Mouse (Mus musculus) lung, adult 2 months (tissue): Measurements from ENCODE around the gene Gm42742. TPM values are rescaled to one million over a fixed set of nuclear protein-coding genes. Genes with fewer than 3 reads are reported as not detected.
A peak's percentile ranks its signal among the peaks of the same experiment; 100 is the strongest.

Source experiments
- DNase-seq: peaks from one replicate; pipeline ENCODE4 v3.0.0; 2022
- H3K4me1 ChIP-seq: fragments of 200-500 bp; 2 replicates; pipeline ENCODE4 v1.6.1; 2011; ENCODE audit warnings: low read length; ENCODE audit not compliant: control insufficient read depth, insufficient read depth
- H3K4me3 ChIP-seq: fragments of 200-500 bp; replicated peaks from 2 replicates; pipeline ENCODE3; 2011; ENCODE audit warnings: low read depth, mild to moderate bottlenecking, control low read depth, low read length; ENCODE audit errors: extremely low read depth
- CTCF ChIP-seq: fragments of 200-500 bp; IDR thresholded peaks from 2 replicates; pipeline ENCODE4 v1.5.1; 2011; ENCODE audit warnings: mild to moderate bottlenecking, low read length, control low read depth; ENCODE audit not compliant: insufficient read depth
- POLR2A ChIP-seq: fragments of 200-500 bp; IDR thresholded peaks from 2 replicates; pipeline ENCODE4 v1.6.1; 2011; ENCODE audit warnings: low read depth, mild to moderate bottlenecking, control low read depth, low read length, borderline replicate concordance; ENCODE audit errors: extremely low read depth
- WGBS: fragments of 180-500 bp; shearing (Covaris S2); methylation state at CpG from one replicate; pipeline ENCODE4 v1.1.7; 2018; 5-methylcytosine and 5-hydroxymethylcytosine counted together
- polyA plus RNA-seq: library from polyadenylated mRNA; depleted of rRNA; stranded (reverse); fragments of >200 nt; gene quantifications from 2 replicates; pipeline ENCODE4 v1.2.3, GENCODE M21; 2012; rRNA removed

Gm42742 gene
- polyA plus RNA-seq, 1 experiment, result 26.5 TPM

DNA sequence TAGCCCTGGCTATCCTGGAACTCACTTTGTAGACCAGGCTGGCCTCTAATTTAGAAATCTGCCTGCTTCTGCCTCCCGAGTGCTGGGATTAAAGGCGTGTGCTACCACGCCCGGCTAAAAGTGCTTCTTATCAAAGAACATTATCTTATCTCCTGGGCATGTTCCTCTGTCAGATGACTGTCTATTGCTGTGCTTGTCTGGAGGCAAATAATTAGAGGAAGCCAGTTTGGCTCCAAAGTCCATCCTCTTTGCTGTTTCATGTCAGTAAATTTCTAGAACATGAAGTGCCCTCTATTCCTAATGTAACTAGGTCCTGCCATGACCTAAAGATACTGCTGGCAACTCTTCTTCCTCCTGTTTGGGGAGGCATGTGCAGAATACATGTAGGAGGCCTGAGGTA, 38.8 kb downstream of the Gm42742 start:
- no peak for DNase-seq
- 61% methylated on average over 4 of the region's 4 CpGs for WGBS
- Histone ChIP-seq H3K4me1 (peaks cover 2% of the 10 kb centered on the region), H3K4me3 (no peak overlapping the region)
- TF ChIP-seq POLR2A (no peak), CTCF (no peak)

DNA sequence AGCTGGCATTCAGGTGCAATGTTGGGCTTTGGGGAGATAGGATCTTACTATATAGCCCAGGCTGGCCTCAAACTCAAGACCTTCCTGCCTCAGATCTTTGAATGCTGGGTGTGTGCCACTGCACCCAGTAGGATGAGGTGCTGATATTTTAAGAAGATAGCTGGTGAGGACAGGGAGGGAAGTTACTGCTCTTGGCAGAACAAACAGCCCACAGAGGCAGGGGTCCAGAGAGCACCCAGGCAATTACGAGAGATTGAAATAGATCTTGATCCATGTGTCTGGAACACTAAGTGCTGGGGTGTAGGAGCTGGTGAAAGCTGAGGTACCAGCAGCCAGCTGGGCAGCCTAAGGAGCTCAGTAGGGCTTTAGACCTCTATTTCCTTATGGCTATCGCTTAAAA, 39.3 kb downstream of the Gm42742 start:
- no peak for DNase-seq
- Histone ChIP-seq H3K4me3 (no peak overlapping the region), H3K4me1 (peaks cover 3% of the 10 kb centered on the region)
- no peak for TF ChIP-seq CTCF
- no peak for TF ChIP-seq POLR2A
- 88% methylated on average over 2 of the region's 2 CpGs for WGBS

DNA sequence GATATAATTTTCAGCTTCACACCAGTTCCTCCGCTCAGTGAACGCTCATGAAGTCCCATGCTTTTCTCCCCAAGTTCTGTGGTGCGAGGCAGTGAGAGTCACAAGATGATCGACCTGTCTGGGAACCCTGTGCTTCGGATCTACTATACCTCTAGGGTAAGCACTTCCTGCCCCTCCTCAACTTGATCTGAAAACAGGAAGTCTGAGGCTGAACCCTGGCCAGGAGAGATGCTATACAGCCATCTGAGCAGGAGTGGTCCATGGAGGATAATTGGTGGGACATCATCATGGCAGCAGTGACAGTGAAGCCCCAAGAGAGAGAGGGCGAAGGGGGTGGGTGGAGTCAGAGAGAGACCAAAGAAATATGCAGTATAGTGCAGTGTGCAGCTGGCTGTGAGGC, 42.1 kb downstream of the Gm42742 start:
- 82% methylated on average over 6 of the region's 6 CpGs for WGBS
- peaks cover 3% of the 10 kb centered on the region for H3K4me1 ChIP-seq
- no peak for DNase-seq
- H3K4me3 ChIP-seq, result no peak overlapping the region
- no peak for TF ChIP-seq CTCF
- TF ChIP-seq POLR2A, result no peak

DNA sequence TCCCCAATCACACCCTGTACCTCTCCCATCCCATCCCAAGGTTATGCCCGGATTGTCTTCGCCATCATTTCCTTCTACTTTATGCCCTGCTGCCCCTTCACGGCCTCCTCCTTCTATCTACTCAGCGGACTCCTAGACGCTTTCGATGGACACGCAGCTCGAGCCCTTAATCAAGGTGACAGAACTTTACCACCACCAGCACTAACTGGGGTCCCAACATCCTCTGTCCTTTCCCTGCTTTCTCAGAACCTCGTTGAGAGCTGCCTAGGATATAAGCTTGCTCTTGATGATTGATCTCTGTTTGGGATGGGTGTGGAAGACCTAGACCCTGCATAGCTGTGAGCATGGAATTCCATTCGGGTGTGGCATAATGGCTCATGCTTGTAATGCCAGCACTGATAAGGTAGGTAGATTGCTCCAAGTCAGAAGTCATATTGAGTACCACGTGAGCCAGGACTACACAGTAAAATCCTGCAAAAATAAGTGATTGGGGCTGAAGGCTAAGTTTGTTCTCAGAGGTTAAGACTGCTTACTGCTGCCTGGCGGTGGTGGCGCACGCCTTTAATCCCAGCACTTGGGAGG, 43.9 kb downstream of the Gm42742 start:
- 22% methylated on average over 14 of the region's 14 CpGs for WGBS
- TF ChIP-seq CTCF, result no peak
- no peak for TF ChIP-seq POLR2A
- DNase-seq, result peak; percentile 39
- H3K4me1 ChIP-seq, result peaks cover 3% of the 10 kb centered on the region
- peak overlapping the region; percentile 72 for H3K4me3 ChIP-seq

DNA sequence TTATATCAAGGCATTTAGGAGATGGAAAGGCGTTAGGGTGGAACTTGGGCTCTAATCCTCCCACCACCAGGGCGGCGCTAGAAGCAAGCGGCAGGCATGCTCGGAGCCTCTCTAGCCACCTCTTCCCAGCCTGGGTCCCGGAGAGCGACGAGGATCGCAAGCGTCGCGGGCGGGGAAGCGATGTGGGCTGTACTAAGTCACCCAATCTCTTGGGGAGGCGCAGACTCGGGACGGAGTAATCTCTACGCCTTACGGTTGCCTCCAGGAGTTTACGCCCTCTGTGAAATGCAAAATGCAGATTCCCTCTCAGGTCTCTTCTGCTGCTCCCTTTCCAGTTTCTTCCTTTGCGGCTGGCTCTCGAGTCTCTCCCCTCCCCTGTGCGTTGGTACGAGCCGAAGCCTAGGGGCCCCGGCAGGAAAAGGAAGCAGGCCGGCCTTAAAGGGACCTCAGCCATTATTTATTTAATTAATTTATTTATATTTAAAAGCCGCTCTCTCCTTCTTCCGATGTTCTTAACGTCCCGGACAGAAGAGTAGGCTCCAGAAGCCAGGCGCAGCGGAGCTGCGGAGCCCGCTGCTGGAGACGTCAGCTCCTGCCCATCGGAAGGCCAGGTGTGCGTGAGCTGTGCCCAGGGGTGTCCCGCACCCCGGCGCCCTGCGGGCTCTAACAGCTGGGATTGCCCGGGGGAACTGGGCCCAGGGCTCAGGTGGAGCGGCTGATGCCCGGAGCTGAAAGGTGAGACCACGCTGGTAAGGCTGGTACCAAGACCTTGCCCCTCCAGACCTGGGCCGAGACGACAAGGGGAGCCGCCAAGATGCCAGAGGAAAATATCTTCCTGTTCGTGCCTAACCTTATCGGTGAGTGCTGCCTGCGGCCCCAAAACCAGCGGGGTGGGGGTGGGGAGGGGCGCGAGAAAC, 44.7 kb downstream of the Gm42742 start, which contains the start of gene Cdiptos:
TSS of gene Cdiptos (minus strand) at position 149 of the 917 bp plus-strand sequence.
- H3K4me1 ChIP-seq, result peaks cover 3% of the 10 kb centered on the region
- WGBS, result under 1% methylated on average over 55 of the region's 55 CpGs
- DNase-seq, result peak; percentile 95
- H3K4me3 ChIP-seq, result peak within 1 kb of the TSS; percentile 83
- TF ChIP-seq CTCF (peak; percentile 87), POLR2A (no peak; the same call in 1 of the 2 replicates)

DNA sequence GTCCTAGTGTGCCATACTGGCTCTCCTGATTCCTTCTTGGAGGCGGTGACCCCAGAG, 45.2 kb downstream of the Gm42742 start, which contains the start of gene Cdipt:
TSS of gene Cdipt (plus strand) at position 22 of the 57 bp plus-strand sequence.
- no peak for DNase-seq
- Histone ChIP-seq H3K4me1 (peaks cover 3% of the 10 kb centered on the region), H3K4me3 (peak within 1 kb of the TSS; percentile 83)
- WGBS, result 0% methylated on average over 1 of the region's 1 CpGs
- no peak for TF ChIP-seq CTCF
- TF ChIP-seq POLR2A, result no peak

DNA sequence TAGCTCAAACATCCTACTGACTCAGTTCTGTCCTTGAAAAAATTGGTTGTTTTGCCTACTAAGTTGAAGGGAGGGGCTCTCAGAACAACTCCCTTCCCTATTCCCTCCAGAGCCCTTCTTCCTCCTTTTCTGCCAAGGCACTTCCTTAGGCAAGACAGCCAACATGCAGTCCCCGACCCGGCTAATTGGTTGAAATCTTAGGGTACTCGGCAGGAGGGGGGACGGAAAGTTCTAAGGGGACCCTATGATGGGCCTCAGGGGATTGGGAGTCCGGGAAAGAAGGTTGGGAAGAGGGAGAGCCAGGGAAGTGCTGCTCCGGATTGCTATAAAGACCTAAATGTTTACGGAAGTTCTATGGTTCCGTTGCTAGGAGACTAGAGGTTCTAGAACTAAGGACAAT, 45.4 kb downstream of the Gm42742 start:
- WGBS, result 4% methylated on average over 8 of the region's 8 CpGs
- H3K4me3 ChIP-seq, result peak overlapping the region; percentile 83
- peaks cover 3% of the 10 kb centered on the region for H3K4me1 ChIP-seq
- DNase-seq, result no peak
- TF ChIP-seq CTCF (no peak), POLR2A (no peak)

DNA sequence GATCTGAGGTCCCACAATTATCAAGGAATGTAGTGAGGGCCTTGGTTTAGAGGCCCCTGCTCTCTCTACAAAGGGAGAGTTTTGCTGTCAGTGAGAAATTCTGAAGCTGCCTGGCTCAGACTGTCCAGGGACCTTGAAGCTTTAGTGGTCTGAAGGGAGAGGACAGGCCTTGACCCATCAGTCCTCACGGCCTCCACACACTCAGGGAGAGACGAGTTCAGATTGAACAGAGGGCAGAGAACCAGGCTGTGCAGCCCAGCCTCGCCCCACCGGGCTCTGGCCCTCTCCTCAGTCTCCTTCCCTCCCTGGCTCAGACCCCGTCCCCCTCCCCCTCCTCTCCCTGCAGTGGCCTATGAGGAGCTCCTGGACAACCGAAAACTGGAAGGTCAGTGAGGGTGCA, 53.5 kb downstream of the Gm42742 start:
- TF ChIP-seq CTCF, result no peak
- TF ChIP-seq POLR2A, result no peak
- WGBS, result 83% methylated on average over 6 of the region's 6 CpGs

DNA sequence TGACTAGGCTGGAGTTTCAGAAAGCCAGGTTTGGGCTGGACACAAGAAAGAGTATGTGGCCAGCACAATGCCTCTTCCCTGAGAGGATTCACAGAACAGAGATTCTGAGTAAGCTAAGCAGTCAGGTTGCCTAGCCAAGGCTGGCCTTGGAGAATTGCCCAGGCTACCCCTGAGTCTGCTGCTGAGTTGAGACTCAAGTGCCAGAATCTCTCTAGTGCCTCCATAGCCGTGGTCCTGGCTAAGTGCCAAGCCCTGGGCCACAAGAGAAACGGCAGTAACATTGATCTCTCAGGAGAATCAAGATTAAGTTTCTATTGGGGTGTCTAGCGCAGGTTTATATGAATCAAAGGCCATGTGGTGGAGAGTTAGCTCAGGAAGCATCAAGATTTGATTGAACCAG, 55.3 kb downstream of the Gm42742 start:
- 33% methylated on average over 3 of the region's 3 CpGs for WGBS
- no peak overlapping the region for H3K4me3 ChIP-seq
- no peak for TF ChIP-seq CTCF
- no peak for TF ChIP-seq POLR2A
- no peak for DNase-seq
- no peaks in the 10 kb centered on the region for H3K4me1 ChIP-seq

More for the DNA sequence above, 53.5 kb downstream of the Gm42742 start:
- DNase-seq, result no peak
- no peaks in the 10 kb centered on the region for H3K4me1 ChIP-seq
- H3K4me3 ChIP-seq, result no peak overlapping the region

Other genes with a start within 250 kb of the Gm42742 start
- 390 and 597 TPM in 2 replicates for gene Ypel3, start 244.1 kb downstream of the Gm42742 start, polyA plus RNA-seq
- gene Tbx6, start 239.6 kb downstream of the Gm42742 start, polyA plus RNA-seq, result 8.7 and 9.5 TPM in 2 replicates
- gene Ppp4c, start 228.6 kb downstream of the Gm42742 start, polyA plus RNA-seq, result 135 and 156 TPM in 2 replicates
- 11.9 and 13.3 TPM in 2 replicates for gene Fam57b, start 223.4 kb downstream of the Gm42742 start, polyA plus RNA-seq
- gene 4930451I11Rik, start 189.5 kb downstream of the Gm42742 start, polyA plus RNA-seq, result not detected in 2 replicates
- gene Doc2a, start 173.7 kb downstream of the Gm42742 start, polyA plus RNA-seq, result 0.22 and 0.74 TPM in 2 replicates
- gene Hirip3, start 159.1 kb downstream of the Gm42742 start, polyA plus RNA-seq, result 6.2 and 7.5 TPM in 2 replicates
- gene Ino80e, start 158.7 kb downstream of the Gm42742 start, polyA plus RNA-seq, result 66.0 and 68.9 TPM in 2 replicates
- 174 and 210 TPM in 2 replicates for gene Taok2, start 136.4 kb downstream of the Gm42742 start, polyA plus RNA-seq
- gene Tmem219, start 98.2 kb downstream of the Gm42742 start, polyA plus RNA-seq, result 83.6 and 92.9 TPM in 2 replicates
- gene Kctd13, start 92.2 kb downstream of the Gm42742 start, polyA plus RNA-seq, result 22.4 and 24.5 TPM in 2 replicates
- not detected in 2 replicates for gene Asphd1, start 71.5 kb downstream of the Gm42742 start, polyA plus RNA-seq
- gene Sez6l2, start 70.5 kb downstream of the Gm42742 start, polyA plus RNA-seq, result 1.0 TPM in 2 replicates
- gene Cdipt, start 45.2 kb downstream of the Gm42742 start, polyA plus RNA-seq, result 321 and 332 TPM in 2 replicates
- gene Cdiptos, start 45.0 kb downstream of the Gm42742 start, polyA plus RNA-seq, result 2.0 and 3.3 TPM in 2 replicates
- 82.2 and 125 TPM in 2 replicates for gene Mvp, start 6.5 kb downstream of the Gm42742 start, polyA plus RNA-seq
- gene Pagr1b, start 4.6 kb downstream of the Gm42742 start, polyA plus RNA-seq, result 2.6 and 2.8 TPM in 2 replicates
- 5.7 and 7.5 TPM in 2 replicates for gene Pagr1a, start 3.7 kb downstream of the Gm42742 start, polyA plus RNA-seq
- gene Prrt2, start 114 bp upstream of the Gm42742 start, polyA plus RNA-seq, result 8.1 and 9.8 TPM in 2 replicates
- 131 and 194 TPM in 2 replicates for gene Maz, start 5.9 kb upstream of the Gm42742 start, polyA plus RNA-seq
- gene Kif22, start 21.4 kb upstream of the Gm42742 start, polyA plus RNA-seq, result 0.78 and 1.3 TPM in 2 replicates
- gene Zg16, start 66.2 kb upstream of the Gm42742 start, polyA plus RNA-seq, result 0.37 and 19.0 TPM in 2 replicates
- gene AI467606, start 70.3 kb upstream of the Gm42742 start, polyA plus RNA-seq, result 45.0 and 49.9 TPM in 2 replicates
- 0.57 and 0.93 TPM in 2 replicates for gene Qprt, start 101.1 kb upstream of the Gm42742 start, polyA plus RNA-seq
- 11.8 and 13.2 TPM in 2 replicates for gene Spn, start 116.7 kb upstream of the Gm42742 start, polyA plus RNA-seq
- 20.7 and 31.0 TPM in 2 replicates for gene Cd2bp2, start 175.0 kb upstream of the Gm42742 start, polyA plus RNA-seq
- gene Tbc1d10b, start 187.4 kb upstream of the Gm42742 start, polyA plus RNA-seq, result 30.3 and 32.9 TPM in 2 replicates
- gene Mylpf, start 187.8 kb upstream of the Gm42742 start, polyA plus RNA-seq, result 1.3 and 135 TPM in 2 replicates
- 8.9 and 11.6 TPM in 2 replicates for gene Zfp553, start 212.0 kb upstream of the Gm42742 start, polyA plus RNA-seq
- gene Sept1, start 212.0 kb upstream of the Gm42742 start, polyA plus RNA-seq, result 26.5 and 28.5 TPM in 2 replicates
- 57.4 and 82.8 TPM in 2 replicates for gene Zfp771, start 223.2 kb upstream of the Gm42742 start, polyA plus RNA-seq
- gene Dctpp1, start 239.6 kb upstream of the Gm42742 start, polyA plus RNA-seq, result 17.6 and 17.9 TPM in 2 replicates